8 mouse cellular contexts compared by ENCODE assay signal in genomic region chr7:81453443-81454274, GRCm38 (mm10). TPM values are rescaled to one million over a fixed set of nuclear protein-coding genes. Genes with fewer than 3 reads are reported as not detected.
DNase-seq lines count a peak whose midpoint lies in the region; ATAC-seq lines count a peak whose summit lies in the region.

No protein-coding gene starts in this region.

- H3K4me3 ChIP-seq in brown adipose tissue, adult 24 weeks (ENCODE audit: insufficient read depth, low read depth, low read length), result peak overlapping the region; percentile 65
- peak overlapping the region; percentile 51 for H3K4me3 ChIP-seq in forebrain, embryonic 14.5 days (ENCODE audit: low read depth, low read length)
- peak overlapping the region; percentile 59 for H3K4me3 ChIP-seq in hindbrain, embryonic 10.5 days
- H3K4me3 ChIP-seq in stomach, embryonic 15.5 days (replicated peaks), result peak overlapping the region; percentile 52

- H3K27me3 ChIP-seq in forebrain, embryonic 14.5 days (replicated peaks; ENCODE audit: control insufficient read depth, insufficient read depth, low read length), result peaks cover 64% of the 10 kb centered on the region
- H3K27me3 ChIP-seq in hindbrain, embryonic 10.5 days (ENCODE audit: insufficient read depth, poor library complexity, severe bottlenecking), result peaks cover 89% of the 10 kb centered on the region
- peaks cover 62% of the 10 kb centered on the region for H3K27me3 ChIP-seq in stomach, embryonic 15.5 days (replicated peaks)

- ATAC-seq in forebrain, embryonic 14.5 days, result peak; percentile 54
- no peak for ATAC-seq in stomach, embryonic 15.5 days (ENCODE audit: insufficient read depth, low FRiP score, low read depth)

- no peak overlapping the region for H3K27ac ChIP-seq in brown adipose tissue, adult 24 weeks (replicated peaks; ENCODE audit: low read depth, low read length)
- no peak overlapping the region for H3K27ac ChIP-seq in forebrain, embryonic 14.5 days (ENCODE audit: low read depth, low read length)
- peak overlapping the region; percentile 73; the same call in 1 of the 2 replicates for H3K27ac ChIP-seq in hindbrain, embryonic 10.5 days
- H3K27ac ChIP-seq in stomach, embryonic 15.5 days, result no peak overlapping the region

- H3K4me2 ChIP-seq in forebrain, embryonic 14.5 days (ENCODE audit: low read length), result peak overlapping the region; percentile 88
- H3K4me2 ChIP-seq in stomach, embryonic 15.5 days, result peak overlapping the region; percentile 93

- no peaks in the 10 kb centered on the region for H3K9me3 ChIP-seq in forebrain, embryonic 14.5 days (replicated peaks; ENCODE audit: control insufficient read depth, low read length)
- H3K9me3 ChIP-seq in hindbrain, embryonic 10.5 days, result no peaks in the 10 kb centered on the region
- H3K9me3 ChIP-seq in stomach, embryonic 15.5 days, result no peaks in the 10 kb centered on the region

- no peaks in the 10 kb centered on the region for H3K4me1 ChIP-seq in brown adipose tissue, adult 24 weeks (ENCODE audit: control insufficient read depth, insufficient read depth, insufficient read length, low read length)
- H3K4me1 ChIP-seq in forebrain, embryonic 14.5 days (ENCODE audit: control insufficient read depth, insufficient read depth, low read length), result peaks cover 8% of the 10 kb centered on the region
- H3K4me1 ChIP-seq in hindbrain, embryonic 10.5 days (replicated peaks), result peaks cover 27% of the 10 kb centered on the region
- peaks cover 26% of the 10 kb centered on the region for H3K4me1 ChIP-seq in stomach, embryonic 15.5 days

- H3K9ac ChIP-seq in forebrain, embryonic 14.5 days (ENCODE audit: low read length), result peak overlapping the region; percentile 58; the same call in 1 of the 2 replicates
- H3K9ac ChIP-seq in stomach, embryonic 15.5 days, result no peak overlapping the region

- H3K36me3 ChIP-seq in forebrain, embryonic 14.5 days (ENCODE audit: control insufficient read depth, insufficient read depth, low read length), result no peaks in the 10 kb centered on the region
- H3K36me3 ChIP-seq in hindbrain, embryonic 10.5 days, result no peaks in the 10 kb centered on the region
- H3K36me3 ChIP-seq in stomach, embryonic 15.5 days, result no peaks in the 10 kb centered on the region

- 1% methylated on average over 77 of the region's 84 CpGs for WGBS in forebrain, embryonic 14.5 days
- WGBS in hindbrain, embryonic 10.5 days, result 5% methylated on average over 84 of the region's 84 CpGs
- 5% methylated on average over 81 of the region's 84 CpGs for WGBS in stomach, embryonic 15.5 days

- peak; percentile 84 for DNase-seq in Muller cell, postnatal 12 days (ENCODE audit: inconsistent ontology term)
- peak; percentile 58 for DNase-seq in forebrain, embryonic 14.5 days (ENCODE audit: low spot score)
- DNase-seq in hindbrain, embryonic 10.5 days (ENCODE audit: low spot score), result peak; percentile 63
- peak; percentile 37 for DNase-seq in layer of hippocampus, adult 9-11 months
- peak; percentile 26 for DNase-seq in lung, postnatal 36 days
- DNase-seq in spleen, adult 12 weeks (ENCODE audit: low spot score), result no peak

RNA-seq across cellular contexts. Expression of gene Cpeb1, which starts 1.6 kb away (rescaled TPM):
- 20.8 and 23.2 TPM in 2 replicates for polyA plus RNA-seq in brown adipose tissue, adult 24 weeks (2012; ENCODE audit: insufficient read depth, insufficient read length, missing spikeins)
- 1.1 and 2.7 TPM in 2 replicates for polyA plus RNA-seq in forebrain, embryonic 14.5 days (2014; fragmentation: Nextera tagmentation; extraction: Ambion mirVana)
- polyA plus RNA-seq in hindbrain, embryonic 10.5 days (2016; fragmentation: Nextera tagmentation; extraction: Ambion mirVana), result 1.3 and 1.9 TPM in 2 replicates
- 0.83 and 0.89 TPM in 2 replicates for polyA plus RNA-seq in stomach, embryonic 15.5 days (2015; fragmentation: Nextera tagmentation; extraction: Ambion mirVana)

RNA-seq across cellular contexts. Expression of gene Ap3b2, which starts 40.1 kb away (rescaled TPM):
- polyA plus RNA-seq in brown adipose tissue, adult 24 weeks (2012; ENCODE audit: insufficient read depth, insufficient read length, missing spikeins), result not detected in 2 replicates
- 82.3 and 105 TPM in 2 replicates for polyA plus RNA-seq in forebrain, embryonic 14.5 days (2014; fragmentation: Nextera tagmentation; extraction: Ambion mirVana)
- polyA plus RNA-seq in hindbrain, embryonic 10.5 days (2016; fragmentation: Nextera tagmentation; extraction: Ambion mirVana), result 20.6 and 44.7 TPM in 2 replicates
- polyA plus RNA-seq in stomach, embryonic 15.5 days (2015; fragmentation: Nextera tagmentation; extraction: Ambion mirVana), result 4.6 and 6.2 TPM in 2 replicates

RNA-seq across cellular contexts. Expression of gene BC048679, which starts 44.4 kb away (rescaled TPM):
- not detected in 2 replicates for polyA plus RNA-seq in brown adipose tissue, adult 24 weeks (2012; ENCODE audit: insufficient read depth, insufficient read length, missing spikeins)
- not detected in 2 replicates for polyA plus RNA-seq in forebrain, embryonic 14.5 days (2014; fragmentation: Nextera tagmentation; extraction: Ambion mirVana)
- polyA plus RNA-seq in hindbrain, embryonic 10.5 days (2016; fragmentation: Nextera tagmentation; extraction: Ambion mirVana), result 0.39 and 0.73 TPM in 2 replicates
- polyA plus RNA-seq in stomach, embryonic 15.5 days (2015; fragmentation: Nextera tagmentation; extraction: Ambion mirVana), result not detected in 2 replicates
